Mouse (Mus musculus): Measurements from ENCODE around the gene Apol7a.

The Apol7a gene

DNA sequence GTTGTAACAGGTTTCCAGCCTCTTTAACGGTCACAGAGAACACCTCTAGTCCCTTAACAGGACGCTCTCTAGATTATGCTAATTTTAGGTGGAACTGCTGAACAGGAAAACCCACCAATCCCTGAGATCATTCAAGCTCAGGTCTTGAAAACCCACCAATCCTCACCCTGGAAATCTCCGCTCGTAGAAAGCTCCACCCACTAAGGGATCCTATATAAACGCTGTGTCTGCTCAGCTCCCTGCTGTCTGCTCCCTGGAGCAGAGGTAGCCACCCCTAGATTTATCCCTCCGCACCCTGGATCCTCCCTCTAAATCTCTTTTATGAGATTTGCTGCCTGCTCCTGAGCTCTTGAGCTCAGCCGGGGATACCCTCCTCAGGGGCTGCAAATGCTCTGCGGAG is 28.3 kb downstream of the Apol7a start:
- DNase-seq (ENCODE audit: low spot score): no peak

GRCm38 (mm10) chr15:77369981-77370380 is 28.9 kb downstream of the Apol7a start:
- no peak for DNase-seq (ENCODE audit: low spot score)

DNA sequence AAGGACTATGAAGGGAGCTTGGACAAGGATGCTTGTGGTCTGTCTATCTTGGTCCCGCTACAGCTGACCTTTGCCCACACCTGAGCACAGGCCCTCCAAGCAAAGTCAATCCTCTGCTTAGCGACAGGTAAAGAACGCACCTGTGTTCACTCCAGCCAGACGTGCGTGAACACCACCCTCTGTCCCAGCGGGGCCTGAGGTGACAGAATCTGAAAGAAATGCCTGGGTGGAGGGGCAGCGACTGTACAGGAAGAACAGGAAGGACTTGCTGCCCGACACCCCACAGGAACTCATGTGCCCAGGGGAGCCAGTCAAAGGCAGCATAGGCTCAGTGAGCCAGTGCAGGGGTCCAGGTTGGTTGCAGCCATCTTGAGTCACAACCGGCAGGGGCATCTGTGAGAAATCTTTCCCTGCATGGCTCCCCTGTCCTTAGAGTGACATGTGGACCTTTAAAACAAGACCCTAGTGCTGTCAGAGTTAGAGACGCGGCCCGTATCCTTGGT is 30.0 kb downstream of the Apol7a start:
- no peak for DNase-seq (ENCODE audit: low spot score)

- peak; percentile 93 for DNase-seq (ENCODE audit: low spot score)
These were observed 30.8 kb downstream of the Apol7a start for GRCm38 (mm10) chr15:77368148-77368547.

- DNase-seq (ENCODE audit: low spot score): no peak
These were observed 31.4 kb downstream of the Apol7a start for GRCm38 (mm10) chr15:77367504-77367903.

DNA sequence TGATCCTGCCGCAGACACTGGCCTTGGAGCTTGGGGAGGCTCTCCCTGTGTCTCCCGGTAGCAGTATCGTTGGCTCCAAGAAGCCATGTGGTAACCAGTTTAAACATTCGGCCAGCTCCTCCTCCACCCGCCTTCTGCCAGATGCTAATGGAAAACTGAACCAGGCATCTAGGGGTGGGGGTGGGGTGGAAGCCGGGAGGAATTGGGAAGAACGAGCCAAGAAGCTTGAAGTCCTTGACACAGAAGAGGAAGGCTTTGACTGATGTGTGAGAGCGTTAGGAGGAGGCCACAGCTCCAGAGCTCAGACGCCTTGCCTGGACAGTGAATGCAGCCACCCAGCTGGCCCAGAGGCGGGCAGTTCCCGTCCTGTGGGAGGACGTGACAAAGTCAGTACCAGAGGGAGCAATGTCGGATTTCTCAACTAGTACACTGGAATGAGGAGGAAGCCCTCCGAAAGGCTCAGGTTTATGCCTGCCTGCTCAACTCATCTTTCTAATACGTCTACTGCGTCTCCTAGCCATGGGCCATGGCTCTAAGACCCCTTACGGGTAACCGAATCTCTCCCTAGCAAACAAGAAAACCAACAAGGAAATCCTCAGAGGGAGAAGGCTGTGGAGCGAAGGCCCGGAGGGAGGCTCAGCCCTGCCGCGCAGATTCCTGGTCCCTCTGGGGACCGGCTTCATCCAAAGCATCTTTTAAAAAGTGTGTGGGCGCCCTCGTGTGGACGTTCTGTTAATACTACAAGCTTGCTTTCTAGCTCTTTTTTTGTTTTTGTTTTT is 32.0 kb downstream of the Apol7a start:
- peak; percentile 47 for DNase-seq (ENCODE audit: low spot score)

- DNase-seq (ENCODE audit: low spot score): no peak
These were observed 33.0 kb downstream of the Apol7a start for GRCm38 (mm10) chr15:77365700-77366570.

DNA sequence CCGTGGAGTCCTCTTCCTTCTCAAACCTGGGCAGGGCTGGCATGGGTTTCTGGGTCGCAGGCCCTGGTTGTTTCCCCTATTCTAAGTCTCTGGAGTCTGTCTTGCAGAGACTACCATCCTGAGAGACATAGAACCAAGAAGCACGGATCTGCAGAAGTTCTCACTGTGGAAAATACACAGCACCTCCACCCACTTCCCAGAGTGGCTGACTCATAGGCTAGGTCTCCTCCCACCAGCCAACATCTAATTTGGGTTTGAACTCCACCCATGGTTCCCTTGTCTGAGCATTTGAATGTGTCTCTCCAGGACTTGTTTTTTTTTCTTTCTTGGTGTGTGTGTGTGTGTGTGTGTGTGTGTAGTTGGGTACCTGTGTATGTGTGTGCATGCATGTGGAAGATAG is 34.9 kb downstream of the Apol7a start:
- DNase-seq (ENCODE audit: low spot score): no peak

DNA sequence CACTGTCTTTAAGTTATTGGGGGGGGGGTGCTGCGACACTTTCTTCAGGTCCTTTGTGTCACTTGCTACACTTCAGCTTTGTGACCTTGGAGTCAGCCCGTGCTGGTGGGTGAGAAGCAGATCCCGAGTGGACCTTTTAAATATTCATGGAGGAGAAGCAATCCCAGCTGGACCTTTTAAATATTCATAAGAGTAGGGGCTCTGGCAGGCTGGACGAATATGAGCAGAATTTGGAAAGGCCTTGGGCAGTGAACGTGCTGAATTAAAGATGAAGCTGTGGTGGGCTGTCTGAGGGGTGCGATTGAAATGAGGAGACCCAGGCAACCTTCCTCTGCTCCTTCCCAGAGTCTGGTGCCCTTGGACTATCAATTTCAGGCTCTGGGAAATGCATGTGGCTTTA is 35.3 kb downstream of the Apol7a start:
- no peak for DNase-seq (ENCODE audit: low spot score)

GRCm38 (mm10) chr15:77362952-77363351 is 36.0 kb downstream of the Apol7a start:
- no peak for DNase-seq (ENCODE audit: low spot score)

GRCm38 (mm10) chr15:77359905-77360304 is 39.0 kb downstream of the Apol7a start:
- no peak for DNase-seq (ENCODE audit: low spot score)

- DNase-seq (ENCODE audit: low spot score): no peak
These were observed 39.4 kb downstream of the Apol7a start for GRCm38 (mm10) chr15:77359486-77359885.

DNA sequence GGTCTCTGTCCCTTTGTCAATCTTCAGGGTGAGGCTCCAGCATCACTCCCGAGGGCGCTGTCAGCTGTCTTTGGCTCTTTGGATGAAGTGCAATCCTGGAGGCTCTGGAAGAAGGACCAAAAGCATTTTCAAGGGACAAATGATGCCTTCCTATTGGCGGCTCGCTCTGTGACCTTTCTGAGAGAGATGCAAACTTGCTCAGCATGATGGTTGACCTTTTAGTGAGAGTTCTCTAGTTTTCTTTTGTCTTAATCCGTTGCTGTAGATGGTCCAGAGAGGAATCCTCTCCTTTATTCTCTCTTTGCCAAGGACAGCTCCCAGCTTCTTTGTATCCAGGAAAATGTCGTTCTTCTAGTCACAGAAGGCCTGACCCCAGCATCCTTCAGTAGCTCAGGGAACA is 39.8 kb downstream of the Apol7a start:
- no peak for DNase-seq (ENCODE audit: low spot score)

GRCm38 (mm10) chr15:77358320-77359040 is 40.4 kb downstream of the Apol7a start:
- DNase-seq (ENCODE audit: low spot score): no peak

DNA sequence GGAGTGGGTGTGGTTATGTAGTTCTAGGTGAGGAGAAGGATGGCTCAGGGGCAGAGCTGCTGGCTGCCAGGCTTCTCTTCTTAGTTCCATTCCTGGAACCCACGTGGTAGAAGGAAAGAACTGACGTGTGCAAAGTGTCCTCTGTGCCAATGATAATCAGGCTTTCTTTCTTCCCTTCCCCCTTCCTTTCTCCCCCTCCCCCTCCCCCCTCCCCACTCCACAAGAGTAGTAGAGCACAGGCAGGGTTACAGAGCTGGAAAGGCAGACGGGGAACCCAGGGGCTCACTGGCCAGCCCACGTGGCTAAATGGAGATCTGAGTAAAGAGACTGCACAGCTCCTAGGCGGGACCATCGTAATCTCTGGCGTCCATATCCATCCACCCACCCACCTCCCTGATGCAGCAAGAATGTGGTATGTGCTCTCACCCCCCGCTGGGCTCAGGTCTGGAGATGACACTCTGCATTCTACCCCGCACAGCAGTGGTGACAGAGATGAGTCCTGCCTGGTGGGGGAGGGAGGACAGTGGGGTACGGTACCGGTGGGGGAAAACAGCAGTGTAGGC is 42.6 kb downstream of the Apol7a start:
- no peak for DNase-seq (ENCODE audit: low spot score)

GRCm38 (mm10) chr15:77354848-77355551 is 43.9 kb downstream of the Apol7a start:
- DNase-seq (ENCODE audit: low spot score): no peak

GRCm38 (mm10) chr15:77354496-77354847 is 44.4 kb downstream of the Apol7a start:
- no peak for DNase-seq (ENCODE audit: low spot score)

DNA sequence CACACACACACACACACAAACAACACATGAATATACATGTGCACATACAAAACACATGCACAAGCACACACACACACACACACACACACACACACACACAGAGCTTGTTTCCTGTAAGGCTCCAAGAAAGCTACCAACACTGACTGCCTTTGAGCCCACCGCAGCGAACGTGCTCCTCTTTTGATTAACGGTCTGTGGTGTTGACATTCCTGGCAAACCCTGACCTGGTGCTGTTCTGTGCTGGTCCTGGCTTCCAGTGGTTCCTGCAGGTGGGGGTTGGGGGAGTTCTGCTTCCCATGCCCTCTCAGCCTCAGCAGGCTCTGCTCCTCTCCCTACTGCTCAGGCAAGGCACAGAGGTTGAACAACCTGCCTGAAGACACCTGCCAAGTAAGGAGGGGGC is 45.1 kb downstream of the Apol7a start:
- DNase-seq (ENCODE audit: low spot score): no peak

GRCm38 (mm10) chr15:77352863-77353262 is 46.0 kb downstream of the Apol7a start:
- no peak for DNase-seq (ENCODE audit: low spot score)

DNA sequence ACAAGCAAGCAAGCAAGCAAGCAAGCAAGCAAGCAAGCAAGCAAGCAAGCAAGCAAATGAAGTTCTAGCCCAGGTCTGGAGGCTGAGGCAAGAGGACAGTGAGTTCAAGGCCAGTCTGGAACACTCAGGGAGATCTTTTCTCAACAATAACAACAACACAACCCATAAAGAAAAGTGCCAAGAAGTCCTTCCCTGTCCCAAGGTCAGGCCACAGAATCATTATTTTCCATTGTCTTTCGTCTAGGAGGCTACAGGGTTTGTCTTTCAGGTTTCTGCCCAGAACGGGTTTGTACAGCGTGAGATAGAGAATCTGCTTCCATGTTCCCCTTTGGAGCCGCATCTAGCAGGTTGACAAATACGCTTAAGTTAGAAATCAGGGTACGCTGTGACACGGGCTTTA is 48.8 kb downstream of the Apol7a start:
- no peak for DNase-seq (ENCODE audit: low spot score)

- no peak for DNase-seq (ENCODE audit: low spot score)
These were observed 50.8 kb downstream of the Apol7a start for GRCm38 (mm10) chr15:77348146-77348545.
